Mouse (Mus musculus) v-Abl transformed pro-B cells (cell line): ENCODE data around the gene B4gat1.

Source experiments
- in situ Hi-C, 2 experiments: fragments of 400-800 bp; cut with MboI; formaldehyde crosslinking; loops; one replicate each; pipeline ENCODE4 v1.15.1; 2025; ENCODE audit not compliant: unreplicated experiment in 2 of 2

B4gat1 gene

GRCm38 (mm10) chr19:5056251-5056650 is 17.6 kb downstream of the B4gat1 start:
- in situ Hi-C loops, result no loop called here

DNA sequence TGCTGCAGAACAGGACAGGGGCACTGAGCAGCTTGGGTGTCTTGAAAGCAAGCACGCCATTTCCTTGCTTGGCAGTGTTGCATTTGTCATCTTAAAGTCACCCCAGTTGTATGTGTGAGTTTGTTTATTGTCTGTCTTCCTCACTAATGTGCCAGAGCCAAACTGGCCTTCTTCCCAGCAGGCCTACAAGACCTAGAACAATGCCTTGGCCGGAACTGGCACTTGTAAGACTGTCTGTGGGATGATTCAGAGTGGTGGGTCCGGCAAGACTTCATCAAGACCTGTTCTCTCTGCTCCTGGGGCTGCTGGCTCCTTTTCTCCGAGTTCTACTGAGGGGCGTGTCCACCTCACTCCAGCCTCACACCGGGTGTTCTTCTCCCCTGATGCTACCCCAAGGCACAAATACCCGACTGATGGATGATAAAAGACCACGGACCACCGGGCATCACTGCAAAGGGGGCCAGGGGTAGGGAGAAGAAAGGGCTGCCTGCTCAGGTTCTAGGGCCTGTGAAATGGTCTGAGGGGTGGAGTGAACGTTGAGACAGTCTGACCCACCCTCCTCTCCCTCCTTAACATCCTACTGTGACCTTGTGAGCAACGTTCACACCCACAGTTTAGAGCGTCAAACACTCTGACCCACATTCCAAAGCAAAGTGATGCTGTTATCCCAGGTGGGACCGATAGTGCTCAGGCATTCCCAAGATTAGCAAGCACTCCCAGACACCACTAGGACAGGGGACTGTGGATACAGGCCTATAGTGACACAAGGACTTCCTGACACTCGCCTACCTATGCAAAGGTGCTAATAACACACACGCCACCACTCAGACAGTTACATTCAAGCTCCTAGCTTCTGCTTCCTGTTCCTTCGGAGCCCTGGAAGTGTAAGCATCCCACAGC is 19.5 kb downstream of the B4gat1 start:
- in situ Hi-C loops, result no loop called here

- in situ Hi-C loops, result no loop called here
Measured at GRCm38 (mm10) chr19:5058801-5059771, 20.5 kb downstream of the B4gat1 start.

GRCm38 (mm10) chr19:5060365-5061330 is 22.0 kb downstream of the B4gat1 start:
- in situ Hi-C loops, result no loop called here

GRCm38 (mm10) chr19:5062041-5062440 is 23.4 kb downstream of the B4gat1 start:
- in situ Hi-C loops, result no loop called here

GRCm38 (mm10) chr19:5062446-5062845 is 23.8 kb downstream of the B4gat1 start:
- in situ Hi-C loops, result no loop called here

GRCm38 (mm10) chr19:5065104-5065503 is 26.5 kb downstream of the B4gat1 start:
- in situ Hi-C loops, result no loop called here

DNA sequence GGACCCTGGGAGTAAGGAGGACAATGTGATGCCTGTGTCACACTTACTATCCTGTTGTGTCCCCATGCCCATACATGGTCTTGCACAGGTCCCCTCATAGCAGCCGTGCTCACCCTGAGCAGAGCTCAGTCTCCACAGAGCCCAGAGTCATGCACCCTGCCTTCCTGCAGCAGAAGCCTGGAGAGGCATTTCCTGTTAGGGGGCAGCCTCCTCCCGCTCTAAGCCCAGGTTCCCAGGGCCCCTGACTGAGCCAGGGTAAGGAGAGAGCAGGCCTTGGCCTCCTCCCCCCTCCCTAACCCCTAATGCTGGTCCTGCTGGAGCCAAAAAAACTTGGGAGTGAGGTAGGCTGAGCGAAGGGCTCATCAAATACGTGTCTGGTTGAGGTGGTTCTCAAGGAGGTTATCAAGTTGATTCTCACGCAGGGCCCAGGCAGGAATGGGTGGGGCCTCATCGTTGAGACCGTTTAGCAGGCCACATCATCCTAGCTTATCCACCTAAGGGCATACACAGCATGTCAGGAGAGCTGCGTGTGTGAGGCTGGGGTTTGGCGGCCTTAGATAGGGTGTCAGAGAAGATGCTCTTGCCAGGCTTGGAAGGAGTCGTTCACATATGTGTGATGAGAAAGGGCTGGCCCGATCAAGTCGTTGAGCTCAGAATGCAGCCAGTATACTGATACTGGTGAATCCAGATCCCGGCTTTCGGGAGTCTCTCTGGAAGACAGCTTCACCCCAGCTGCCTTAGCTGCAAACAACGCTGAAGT is 28.6 kb downstream of the B4gat1 start:
- in situ Hi-C loops, result no loop called here

GRCm38 (mm10) chr19:5067867-5068569 is 29.4 kb downstream of the B4gat1 start, which contains the start of gene Cd248:
Gene Cd248 (plus strand): TSS chr19:5068078.
- in situ Hi-C loops, result no loop called here

GRCm38 (mm10) chr19:5068570-5069234 is 30.1 kb downstream of the B4gat1 start:
- in situ Hi-C loops, result no loop called here

DNA sequence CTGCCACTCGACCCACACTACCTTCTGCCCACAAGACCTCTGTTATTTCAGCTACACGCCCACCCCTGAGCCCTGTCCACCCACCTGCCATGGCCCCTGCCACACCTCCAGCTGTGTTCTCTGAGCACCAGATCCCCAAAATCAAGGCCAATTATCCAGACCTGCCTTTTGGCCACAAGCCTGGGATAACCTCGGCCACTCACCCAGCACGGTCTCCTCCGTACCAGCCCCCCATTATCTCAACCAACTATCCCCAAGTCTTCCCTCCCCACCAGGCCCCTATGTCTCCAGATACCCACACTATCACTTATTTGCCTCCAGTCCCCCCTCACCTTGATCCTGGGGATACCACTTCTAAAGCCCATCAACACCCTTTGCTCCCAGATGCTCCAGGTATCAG is 30.9 kb downstream of the B4gat1 start:
- in situ Hi-C loops, result no loop called here

DNA sequence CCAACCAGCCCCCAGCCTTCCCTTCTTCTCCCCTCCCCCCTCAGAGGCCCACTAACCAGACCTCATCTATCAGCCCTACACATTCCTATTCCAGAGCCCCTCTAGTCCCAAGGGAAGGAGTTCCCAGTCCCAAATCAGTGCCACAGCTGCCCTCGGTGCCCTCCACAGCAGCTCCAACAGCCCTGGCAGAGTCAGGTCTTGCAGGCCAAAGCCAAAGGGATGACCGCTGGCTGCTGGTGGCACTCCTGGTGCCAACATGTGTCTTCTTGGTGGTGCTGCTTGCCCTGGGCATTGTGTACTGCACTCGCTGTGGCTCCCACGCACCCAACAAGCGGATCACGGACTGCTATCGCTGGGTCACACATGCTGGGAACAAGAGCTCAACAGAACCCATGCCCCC is 31.4 kb downstream of the B4gat1 start:
- in situ Hi-C loops, result loop anchor here in 1 of 2 experiments (10.0 kb wide), 1 partner anchor 55 kb away; no protein-coding TSS in a partner anchor

DNA sequence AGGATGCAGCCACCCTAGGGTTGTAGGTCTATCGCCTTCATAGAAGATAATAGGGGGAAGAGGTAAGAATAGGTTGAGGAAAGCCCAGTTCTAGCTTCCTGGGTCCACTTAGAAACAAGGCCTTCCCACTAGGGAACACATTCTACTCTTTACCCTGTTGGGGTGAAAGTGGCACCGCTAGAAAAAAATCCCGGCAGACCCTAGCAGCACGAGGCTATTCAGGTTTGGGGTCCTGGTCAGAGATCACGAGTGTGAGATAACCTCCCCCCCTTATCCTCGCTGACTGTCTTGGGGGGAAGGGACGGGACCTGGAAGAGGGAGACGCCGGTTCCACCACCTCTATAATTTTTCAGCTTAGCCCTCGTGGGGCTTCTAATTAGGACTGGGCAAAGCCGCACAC is 32.5 kb downstream of the B4gat1 start:
- in situ Hi-C loops, result loop anchor here in 1 of 2 experiments (10.0 kb wide), 1 partner anchor 56 kb away; no protein-coding TSS in a partner anchor

- in situ Hi-C loops, result loop anchor here in 1 of 2 experiments (10.0 kb wide), 1 partner anchor 57 kb away; no protein-coding TSS in a partner anchor
Measured at GRCm38 (mm10) chr19:5071545-5072369, 33.1 kb downstream of the B4gat1 start.

GRCm38 (mm10) chr19:5072389-5073019 is 33.9 kb downstream of the B4gat1 start:
- in situ Hi-C loops, result loop anchor here in 1 of 2 experiments (10.0 kb wide), 1 partner anchor 58 kb away; no protein-coding TSS in a partner anchor

DNA sequence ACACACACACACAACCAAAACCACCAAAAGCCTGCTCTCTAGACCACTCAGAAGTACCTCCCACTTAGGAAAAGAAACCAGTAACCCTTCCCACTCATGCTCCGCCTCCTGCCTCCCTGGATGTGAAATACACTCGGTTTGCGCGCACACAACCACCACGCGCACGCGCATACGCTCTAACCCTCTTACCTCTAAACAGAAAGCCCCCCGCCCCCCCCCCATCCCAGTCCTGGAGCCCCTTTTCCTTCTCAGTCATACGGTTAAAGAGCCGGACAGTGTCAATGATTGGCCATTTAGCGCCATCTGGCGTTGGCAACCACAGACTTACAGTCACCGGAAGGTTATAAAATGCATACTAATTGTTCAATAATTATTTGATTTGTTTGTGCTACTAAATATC is 34.4 kb downstream of the B4gat1 start:
- in situ Hi-C loops, result loop anchor here in 1 of 2 experiments (10.0 kb wide), 1 partner anchor 58 kb away; no protein-coding TSS in a partner anchor
